Mouse (Mus musculus): ENCODE measurements around the gene Ginm1.

- TF ChIP-seq POLR2A (IDR thresholded peaks at IDR 0.05; ENCODE audit: control insufficient read depth, extremely low read depth, insufficient read depth, low read length, poor library complexity) (no peak), CTCF (IDR thresholded peaks at IDR 0.05; ENCODE audit: borderline replicate concordance, control insufficient read depth, extremely low read depth, insufficient read depth, low read length, poor library complexity) (no peak)
These were observed 12.8 kb downstream of the Ginm1 start for GRCm38 (mm10) chr10:7779751-7780237.

All from thymus, adult 2 months (tissue).